Mouse (Mus musculus) testis, adult 2 months (tissue): ENCODE results near the gene Pdcd4. TPM values are rescaled to one million over a fixed set of nuclear protein-coding genes. Genes with fewer than 3 reads are reported as not detected.

ENCODE experiments used
- H3K27ac ChIP-seq: fragments of 200-500 bp; 2 replicates; pipeline ENCODE4 v1.5.1; 2012; ENCODE audit warnings: low read depth, low read length; ENCODE audit not compliant: control insufficient read depth, insufficient read depth
- H3K27me3 ChIP-seq: fragments of 200-500 bp; 2 replicates; pipeline ENCODE4 v1.6.1; 2012; ENCODE audit warnings: mild to moderate bottlenecking, low read length, moderate library complexity; ENCODE audit not compliant: control insufficient read depth, insufficient read depth
- H3K36me3 ChIP-seq: fragments of 200-500 bp; 2 replicates; pipeline ENCODE4 v1.6.1; 2012; ENCODE audit warnings: mild to moderate bottlenecking, low read length; ENCODE audit not compliant: control insufficient read depth, insufficient read depth
- H3K4me1 ChIP-seq: fragments of 200-500 bp; 2 replicates; pipeline ENCODE4 v1.6.1; 2012; ENCODE audit warnings: low read length; ENCODE audit not compliant: control insufficient read depth, insufficient read depth
- H3K4me3 ChIP-seq: fragments of 200-500 bp; 2 replicates; pipeline ENCODE4 v1.5.1; 2012; ENCODE audit warnings: low read depth, mild to moderate bottlenecking, low read length, moderate library complexity, mixed read lengths; ENCODE audit not compliant: control insufficient read depth
- CTCF ChIP-seq: fragments of 200-500 bp; IDR thresholded peaks from 2 replicates; pipeline ENCODE4 v1.5.1; 2012; ENCODE audit warnings: low read depth, mild to moderate bottlenecking, inconsistent platforms, low read length, moderate library complexity; ENCODE audit not compliant: control insufficient read depth, insufficient read depth, insufficient replicate concordance
- POLR2A ChIP-seq: fragments of 200-500 bp; IDR thresholded peaks from 2 replicates; pipeline ENCODE4 v1.6.1; 2012; ENCODE audit warnings: low read depth, mild to moderate bottlenecking, inconsistent platforms, low read length, moderate library complexity; ENCODE audit not compliant: control insufficient read depth
- polyA plus RNA-seq: library from polyadenylated mRNA; depleted of rRNA; stranded (reverse); fragments of >200 nt; gene quantifications from 2 replicates; pipeline ENCODE4 v1.2.3, GENCODE M21; 2012

Pdcd4 gene
- polyA plus RNA-seq, 1 experiment: 46.6 TPM

- TF ChIP-seq POLR2A: no peak
- no peak for TF ChIP-seq CTCF
- no peak overlapping the region for H3K27ac ChIP-seq
- H3K4me1 ChIP-seq: no peaks in the 10 kb centered on the region
- no peaks in the 10 kb centered on the region for H3K36me3 ChIP-seq
- no peak overlapping the region for H3K4me3 ChIP-seq
- H3K27me3 ChIP-seq: no peaks in the 10 kb centered on the region
Observed at GRCm38 (mm10) chr19:53875246-53875645, 16.8 kb upstream of the Pdcd4 start.

DNA sequence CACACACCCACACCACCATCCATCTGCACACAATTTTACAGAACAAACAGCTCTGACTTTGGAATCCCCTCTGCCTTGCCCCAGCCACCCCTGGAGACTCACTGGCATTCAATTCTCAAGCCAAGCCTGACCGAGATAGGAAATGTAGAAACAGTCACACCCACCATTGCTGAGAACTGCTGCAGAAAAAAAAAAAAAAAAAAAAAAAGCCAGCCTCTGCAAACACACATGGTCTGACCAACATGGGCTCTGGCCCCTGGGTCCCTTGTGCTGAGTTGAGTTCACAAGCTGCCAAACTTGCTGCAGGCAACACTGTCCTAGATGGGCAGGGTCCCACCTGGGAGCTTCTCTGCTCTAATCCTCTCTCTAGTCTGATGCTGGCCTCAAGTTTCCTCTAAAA, 14.3 kb upstream of the Pdcd4 start:
- Histone ChIP-seq H3K4me3 (no peak overlapping the region), H3K27me3 (no peaks in the 10 kb centered on the region), H3K36me3 (no peaks in the 10 kb centered on the region), H3K4me1 (no peaks in the 10 kb centered on the region), H3K27ac (no peak overlapping the region)
- TF ChIP-seq POLR2A (no peak), CTCF (no peak)

GRCm38 (mm10) chr19:53880460-53880859, 11.6 kb upstream of the Pdcd4 start:
- Histone ChIP-seq H3K36me3 (no peaks in the 10 kb centered on the region), H3K27me3 (no peaks in the 10 kb centered on the region)
- TF ChIP-seq POLR2A (no peak), CTCF (no peak)

DNA sequence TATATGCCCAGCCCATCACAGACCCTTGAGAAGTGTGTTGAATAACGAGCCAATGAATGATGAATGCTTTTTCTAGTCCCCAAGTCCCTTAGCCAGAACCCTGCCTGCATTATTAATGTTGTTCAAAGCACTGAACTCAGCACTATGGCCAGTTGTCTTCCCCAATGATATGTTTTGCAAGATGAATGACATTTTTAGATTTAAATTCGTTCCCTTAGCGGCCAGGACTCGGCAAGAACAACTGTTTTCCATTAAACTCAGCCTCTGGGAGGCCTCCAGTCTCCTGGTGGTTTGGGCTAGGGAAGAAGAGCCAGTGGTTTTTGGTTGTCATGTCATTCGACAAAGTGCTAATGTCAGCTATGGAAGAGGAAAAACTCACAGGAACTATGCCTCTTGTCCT, 10.2 kb upstream of the Pdcd4 start:
- no peaks in the 10 kb centered on the region for H3K36me3 ChIP-seq
- no peak overlapping the region for H3K4me3 ChIP-seq
- no peak overlapping the region for H3K27ac ChIP-seq
- no peaks in the 10 kb centered on the region for H3K27me3 ChIP-seq
- no peaks in the 10 kb centered on the region for H3K4me1 ChIP-seq
- TF ChIP-seq CTCF: no peak
- TF ChIP-seq POLR2A: no peak

More at GRCm38 (mm10) chr19:53880460-53880859, 11.6 kb upstream of the Pdcd4 start:
- Histone ChIP-seq H3K4me1 (no peaks in the 10 kb centered on the region), H3K4me3 (no peak overlapping the region), H3K27ac (no peak overlapping the region)

- no peak overlapping the region for H3K27ac ChIP-seq
- TF ChIP-seq CTCF (no peak), POLR2A (no peak)
- no peaks in the 10 kb centered on the region for H3K36me3 ChIP-seq
- no peaks in the 10 kb centered on the region for H3K4me1 ChIP-seq
- no peak overlapping the region for H3K4me3 ChIP-seq
- no peaks in the 10 kb centered on the region for H3K27me3 ChIP-seq
Observed at GRCm38 (mm10) chr19:53885450-53885849, 6.6 kb upstream of the Pdcd4 start.

DNA sequence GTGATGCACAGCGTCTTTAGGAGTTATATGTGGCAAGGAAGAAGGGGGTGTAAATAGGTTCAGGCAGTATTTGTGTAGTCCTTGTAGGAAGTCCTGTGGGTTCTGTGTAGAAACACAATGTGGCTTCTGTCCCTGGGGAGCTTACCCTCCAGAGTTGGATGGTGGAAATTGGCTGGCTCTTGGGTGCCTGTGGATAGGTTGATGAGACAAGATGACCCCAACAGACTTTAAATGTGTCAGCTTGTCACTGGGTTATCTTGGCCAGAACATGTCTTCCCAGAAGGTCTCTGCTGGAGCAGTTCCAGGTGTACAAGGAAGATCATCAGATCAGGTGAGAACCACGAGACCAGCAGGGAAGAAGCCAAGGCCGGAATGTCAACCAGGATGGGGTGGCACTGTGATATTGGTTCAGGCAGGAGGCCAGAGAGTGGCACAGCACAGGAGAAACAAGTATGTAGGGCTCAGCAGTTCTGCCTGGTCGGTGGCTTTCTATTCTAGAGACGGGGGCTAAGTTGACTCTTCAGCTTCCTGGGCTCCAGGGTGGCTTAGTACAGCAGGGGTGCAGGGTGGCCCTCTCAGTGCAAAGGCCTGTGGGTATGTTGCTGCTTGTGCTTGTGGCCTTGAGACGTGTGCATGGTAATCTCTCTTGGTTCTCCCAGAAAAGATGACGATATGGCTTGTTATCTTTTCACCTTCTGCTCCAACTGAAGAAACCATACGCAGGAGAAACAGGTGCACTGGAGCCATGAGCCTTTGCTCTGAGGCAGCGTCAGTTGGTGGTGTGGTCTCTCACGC, 5.3 kb upstream of the Pdcd4 start:
- no peaks in the 10 kb centered on the region for H3K36me3 ChIP-seq
- no peak overlapping the region for H3K4me3 ChIP-seq
- no peak overlapping the region for H3K27ac ChIP-seq
- no peaks in the 10 kb centered on the region for H3K27me3 ChIP-seq
- no peaks in the 10 kb centered on the region; the same call in 1 of the 2 replicates for H3K4me1 ChIP-seq
- no peak for TF ChIP-seq POLR2A
- TF ChIP-seq CTCF: no peak

GRCm38 (mm10) chr19:53887822-53888221, 4.2 kb upstream of the Pdcd4 start:
- H3K4me1 ChIP-seq: no peaks in the 10 kb centered on the region; the same call in 1 of the 2 replicates
- TF ChIP-seq CTCF (no peak), POLR2A (no peak)
- H3K4me3 ChIP-seq: no peak overlapping the region
- H3K27me3 ChIP-seq: no peaks in the 10 kb centered on the region
- no peak overlapping the region for H3K27ac ChIP-seq
- no peaks in the 10 kb centered on the region for H3K36me3 ChIP-seq
